Mouse (Mus musculus) lung, postnatal 0 days (tissue): ENCODE measurements around the gene Rai14. TPM values are rescaled to one million over a fixed set of nuclear protein-coding genes. Genes with fewer than 3 reads are reported as not detected.

Experiments used
- ATAC-seq: fragments of 200-750 bp; cut with Nextera tagmentation; 2 replicates; pipeline ENCODE4 v1.8.0; 2017; ENCODE audit warnings: moderate library complexity
- DNase-seq: peaks from one replicate; pipeline ENCODE4 v3.0.0-alpha.2; 2016; ENCODE audit warnings: low spot score
- H3K27ac ChIP-seq: fragments of 300-500 bp; sonication (generic); 2 replicates; pipeline ENCODE4 v1.5.1; 2014; ENCODE audit warnings: antibody characterized with exemption, mild to moderate bottlenecking, low read length, mixed read lengths
- H3K27me3 ChIP-seq: fragments of 300-500 bp; sonication (generic); replicated peaks from 2 replicates; pipeline ENCODE4 v1.6.1; 2014; ENCODE audit warnings: low read length, mixed read lengths; ENCODE audit not compliant: insufficient read depth
- H3K36me3 ChIP-seq: fragments of 300-500 bp; sonication (generic); 2 replicates; pipeline ENCODE4 v1.6.1; 2014; ENCODE audit warnings: low read length, mixed read lengths; ENCODE audit not compliant: insufficient read depth
- H3K4me1 ChIP-seq: fragments of 300-500 bp; sonication (generic); 2 replicates; pipeline ENCODE4 v1.6.1; 2014; ENCODE audit warnings: antibody characterized with exemption, low read depth, low read length, mixed read lengths; ENCODE audit not compliant: insufficient read depth
- H3K4me2 ChIP-seq: fragments of 300-500 bp; sonication (generic); replicated peaks from 2 replicates; pipeline ENCODE4 v1.6.1; 2014; ENCODE audit warnings: low read depth, mild to moderate bottlenecking, low read length, moderate library complexity, mixed read lengths
- H3K4me3 ChIP-seq: fragments of 300-500 bp; sonication (generic); 2 replicates; pipeline ENCODE4 v1.5.1; 2014; ENCODE audit warnings: low read depth, low read length
- H3K9ac ChIP-seq: fragments of 300-500 bp; sonication (generic); replicated peaks from 2 replicates; pipeline ENCODE4 v1.6.1; 2014; ENCODE audit warnings: low read depth, mild to moderate bottlenecking
- H3K9me3 ChIP-seq: fragments of 300-500 bp; sonication (generic); 2 replicates; pipeline ENCODE4 v1.6.1; 2016; ENCODE audit warnings: low read length, mixed read lengths
- CTCF ChIP-seq: IDR thresholded peaks from 2 replicates; pipeline ENCODE4 v1.5.1; 2016; ENCODE audit warnings: antibody characterized with exemption, mild to moderate bottlenecking
- EP300 ChIP-seq: IDR thresholded peaks from 2 replicates; pipeline ENCODE4 v1.6.1; 2016; ENCODE audit warnings: antibody characterized with exemption, mild to moderate bottlenecking, control low read depth
- WGBS: fragments of 180-500 bp; shearing (Covaris S2); extraction: QIAGEN DNeasy Blood & Tissue Kit; methylation state at CpG from one replicate; pipeline ENCODE4 v1.1.7; 2014; 5-methylcytosine and 5-hydroxymethylcytosine counted together
- polyA plus RNA-seq: library from polyadenylated mRNA; unstranded; fragments of >200 nt; fragmentation: Nextera tagmentation; extraction: Ambion mirVana; gene quantifications from 2 replicates; pipeline ENCODE4 v1.2.1, GENCODE M21; 2015

Rai14 gene
- polyA plus RNA-seq, 1 experiment from 2014 or later, result 56.0 TPM

GRCm38 (mm10) chr15:10723507-10723906, 9.1 kb upstream of the Rai14 start:
- DNase-seq (peak; percentile 84), ATAC-seq (peak; percentile 42)
- Histone ChIP-seq H3K9me3 (no peaks in the 10 kb centered on the region), H3K9ac (no peak overlapping the region), H3K4me3 (no peak overlapping the region), H3K36me3 (no peaks in the 10 kb centered on the region), H3K4me2 (no peak overlapping the region), H3K4me1 (peaks cover 16% of the 10 kb centered on the region; the same call in 1 of the 2 replicates), H3K27ac (peak overlapping the region; percentile 91), H3K27me3 (no peaks in the 10 kb centered on the region)
- no peak for TF ChIP-seq CTCF
- peak; percentile 88 for TF ChIP-seq EP300
- WGBS, result 19% methylated on average over 1 of the region's 1 CpGs

DNA sequence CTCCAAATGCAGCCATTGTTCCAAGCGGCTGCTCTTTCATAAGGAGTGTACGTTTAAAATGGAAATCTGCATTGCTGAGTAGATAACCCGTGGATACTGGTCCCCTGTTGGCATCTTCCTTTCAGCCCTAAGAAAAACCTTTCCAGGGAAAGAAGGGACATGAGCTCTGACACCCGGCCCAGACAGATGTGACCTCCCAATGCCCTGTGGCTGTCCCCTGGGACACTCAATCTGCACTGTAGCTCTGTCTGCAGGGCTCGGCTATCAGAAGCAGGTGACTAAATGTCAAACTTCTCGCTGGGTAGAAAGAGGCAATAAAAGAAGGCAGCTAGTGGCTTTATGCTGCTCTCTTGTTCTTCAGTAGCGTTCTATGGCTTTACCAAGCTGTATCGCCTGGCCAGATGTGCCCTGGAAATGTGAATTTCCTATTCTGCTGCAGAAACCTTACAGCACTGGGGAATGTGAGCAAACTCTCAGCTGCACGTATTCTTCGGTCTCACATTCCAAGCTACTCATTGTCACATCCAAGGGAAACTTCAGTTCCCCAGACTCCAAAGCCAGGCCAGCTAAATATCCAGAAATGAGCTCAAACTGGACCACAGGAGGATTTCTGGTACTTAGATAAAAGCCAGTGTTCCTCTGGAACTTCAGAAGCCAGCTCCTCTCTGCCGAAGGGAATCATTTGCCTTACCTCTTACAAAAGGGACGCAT, 8.4 kb upstream of the Rai14 start:
- peak overlapping the region; percentile 91 for H3K27ac ChIP-seq
- no peak overlapping the region for H3K4me2 ChIP-seq
- H3K4me1 ChIP-seq, result peaks cover 16% of the 10 kb centered on the region; the same call in 1 of the 2 replicates
- DNase-seq (no peak), ATAC-seq (no peak)
- TF ChIP-seq CTCF (no peak), EP300 (no peak)
- H3K9ac ChIP-seq, result no peak overlapping the region
- no peaks in the 10 kb centered on the region for H3K27me3 ChIP-seq
- H3K36me3 ChIP-seq, result no peaks in the 10 kb centered on the region
- H3K9me3 ChIP-seq, result no peaks in the 10 kb centered on the region
- no peak overlapping the region for H3K4me3 ChIP-seq
- WGBS, result 30% methylated on average over 12 of the region's 12 CpGs

- peak overlapping the region; percentile 91 for H3K27ac ChIP-seq
- ATAC-seq, result peak; percentile 86
- no peak overlapping the region for H3K4me2 ChIP-seq
- H3K9me3 ChIP-seq, result no peaks in the 10 kb centered on the region
- DNase-seq, result peak; percentile 94
- H3K36me3 ChIP-seq, result no peaks in the 10 kb centered on the region
- H3K4me3 ChIP-seq, result no peak overlapping the region
- TF ChIP-seq CTCF (no peak), EP300 (peak; percentile 98)
- H3K9ac ChIP-seq, result no peak overlapping the region
- WGBS, result 48% methylated on average over 11 of the region's 11 CpGs
- peaks cover 16% of the 10 kb centered on the region; the same call in 1 of the 2 replicates for H3K4me1 ChIP-seq
- H3K27me3 ChIP-seq, result no peaks in the 10 kb centered on the region
Observed at GRCm38 (mm10) chr15:10721259-10721781, 6.9 kb upstream of the Rai14 start.

- TF ChIP-seq CTCF (no peak), EP300 (no peak)
- Histone ChIP-seq H3K9ac (no peak overlapping the region), H3K4me3 (no peak overlapping the region), H3K27ac (peak overlapping the region; percentile 91), H3K4me1 (peaks cover 16% of the 10 kb centered on the region; the same call in 1 of the 2 replicates), H3K27me3 (no peaks in the 10 kb centered on the region), H3K9me3 (no peaks in the 10 kb centered on the region), H3K36me3 (no peaks in the 10 kb centered on the region), H3K4me2 (no peak overlapping the region)
- DNase-seq (peak; percentile 67), ATAC-seq (peak; percentile 8; the same call in 1 of the 2 replicates)
- 47% methylated on average over 8 of the region's 8 CpGs for WGBS
Observed at GRCm38 (mm10) chr15:10720671-10721070, 6.2 kb upstream of the Rai14 start.

GRCm38 (mm10) chr15:10720188-10720587, 5.8 kb upstream of the Rai14 start:
- Histone ChIP-seq H3K27ac (peak overlapping the region; percentile 91), H3K4me2 (no peak overlapping the region), H3K9me3 (no peaks in the 10 kb centered on the region), H3K4me1 (peaks cover 16% of the 10 kb centered on the region; the same call in 1 of the 2 replicates), H3K9ac (no peak overlapping the region), H3K4me3 (no peak overlapping the region), H3K36me3 (no peaks in the 10 kb centered on the region), H3K27me3 (no peaks in the 10 kb centered on the region)
- DNase-seq, result peak; percentile 58
- WGBS, result 62% methylated on average over 11 of the region's 11 CpGs
- TF ChIP-seq CTCF (no peak), EP300 (peak; percentile 46)
- peak; percentile 17 for ATAC-seq

DNA sequence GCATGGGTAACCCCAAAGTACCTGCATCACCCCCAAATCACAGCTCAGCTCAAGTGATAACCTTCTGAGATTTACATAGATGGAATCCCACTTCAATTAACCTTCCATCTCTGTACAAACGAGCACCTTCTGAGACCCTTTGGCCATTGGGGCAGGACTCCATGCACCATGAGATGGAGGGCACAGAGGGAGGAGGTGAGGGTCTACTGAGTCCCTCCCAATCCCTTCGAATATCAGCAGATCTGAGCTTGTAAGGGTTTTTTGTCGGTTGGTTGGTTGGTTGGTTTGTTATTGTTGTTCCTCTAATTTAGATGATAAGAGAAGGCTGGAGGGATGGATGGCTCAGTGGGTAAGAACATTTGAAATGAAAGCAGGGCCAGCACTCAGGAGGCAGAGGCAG, 5.1 kb upstream of the Rai14 start:
- Histone ChIP-seq H3K4me2 (no peak overlapping the region), H3K27me3 (no peaks in the 10 kb centered on the region), H3K9me3 (no peaks in the 10 kb centered on the region), H3K27ac (peak overlapping the region; percentile 91), H3K4me3 (no peak overlapping the region), H3K9ac (no peak overlapping the region), H3K36me3 (no peaks in the 10 kb centered on the region), H3K4me1 (peaks cover 16% of the 10 kb centered on the region; the same call in 1 of the 2 replicates)
- WGBS, result 67% methylated on average over 3 of the region's 3 CpGs
- DNase-seq (no peak), ATAC-seq (no peak)
- no peak for TF ChIP-seq EP300
- no peak for TF ChIP-seq CTCF
